Mouse (Mus musculus) heart, embryonic 12.5 days (tissue): ENCODE measurements around the gene Tent5b. TPM values are rescaled to one million over a fixed set of nuclear protein-coding genes. Genes with fewer than 3 reads are reported as not detected.

Experiments used
- ATAC-seq: fragments of 200-750 bp; cut with Nextera tagmentation; 2 replicates; pipeline ENCODE4 v1.8.0; 2017; ENCODE audit warnings: moderate TSS enrichment, moderate library complexity; ENCODE audit not compliant: insufficient number of reproducible peaks, low FRiP score
- H3K27ac ChIP-seq: fragments of 300-500 bp; sonication (generic); 2 replicates; pipeline ENCODE4 v1.5.1; 2016; ENCODE audit warnings: mild to moderate bottlenecking, moderate library complexity; ENCODE audit not compliant: poor library complexity, severe bottlenecking
- H3K27me3 ChIP-seq: fragments of 300-500 bp; sonication (generic); replicated peaks from 2 replicates; pipeline ENCODE4 v1.6.1; 2016; ENCODE audit warnings: mild to moderate bottlenecking, moderate library complexity
- H3K36me3 ChIP-seq: fragments of 300-500 bp; sonication (generic); 2 replicates; pipeline ENCODE4 v1.6.1; 2016; ENCODE audit warnings: mild to moderate bottlenecking, moderate library complexity
- H3K4me1 ChIP-seq: fragments of 300-500 bp; sonication (generic); replicated peaks from 2 replicates; pipeline ENCODE4 v1.6.1; 2016; ENCODE audit warnings: mild to moderate bottlenecking
- H3K4me2 ChIP-seq: fragments of 300-500 bp; sonication (generic); 2 replicates; pipeline ENCODE4 v1.6.1; 2016; ENCODE audit warnings: mild to moderate bottlenecking, moderate library complexity
- H3K4me3 ChIP-seq: fragments of 300-500 bp; sonication (generic); 2 replicates; pipeline ENCODE4 v1.5.1; 2016; ENCODE audit warnings: mild to moderate bottlenecking
- H3K9ac ChIP-seq: fragments of 300-500 bp; sonication (generic); 2 replicates; pipeline ENCODE4 v1.6.1; 2016; ENCODE audit warnings: mild to moderate bottlenecking, moderate library complexity
- H3K9me3 ChIP-seq: fragments of 300-500 bp; sonication (generic); replicated peaks from 2 replicates; pipeline ENCODE4 v1.6.1; 2016; ENCODE audit warnings: mild to moderate bottlenecking, moderate library complexity
- WGBS: fragments of 180-500 bp; shearing (Covaris S2); methylation state at CpG from one replicate; pipeline ENCODE4 v1.1.7; 2016; 5-methylcytosine and 5-hydroxymethylcytosine counted together
- polyA plus RNA-seq: library from polyadenylated mRNA; unstranded; fragments of >200 nt; fragmentation: Nextera tagmentation; extraction: Ambion mirVana; gene quantifications from 2 replicates; pipeline ENCODE4 v1.2.1, GENCODE M21; 2016

The Tent5b gene
- polyA plus RNA-seq, 1 experiment from 2014 or later = 0.88 TPM

- Histone ChIP-seq H3K27ac (no peak overlapping the region), H3K9ac (0 out of 2 replicates have a peak overlapping the region, but pooled peaks have one; percentile 5), H3K4me2 (no peak overlapping the region), H3K4me3 (no peak overlapping the region), H3K4me1 (0 out of 2 replicates have a peak, but pooled peaks cover 5% of the 10 kb centered on the region), H3K36me3 (peaks cover 49% of the 10 kb centered on the region), H3K9me3 (no peaks in the 10 kb centered on the region; the same call in 1 of the 2 replicates), H3K27me3 (no peaks in the 10 kb centered on the region)
- WGBS = 64% methylated on average over 16 of the region's 16 CpGs
- ATAC-seq = no peak
Observed at GRCm38 (mm10) chr4:133527788-133528187, 47.9 kb downstream of the Tent5b start.

GRCm38 (mm10) chr4:133532777-133533176, 52.8 kb downstream of the Tent5b start:
- Histone ChIP-seq H3K9ac (no peak overlapping the region), H3K4me3 (no peak overlapping the region), H3K27me3 (no peaks in the 10 kb centered on the region), H3K4me1 (0 out of 2 replicates have a peak, but pooled peaks cover 4% of the 10 kb centered on the region), H3K27ac (no peak overlapping the region), H3K36me3 (peaks cover 98% of the 10 kb centered on the region), H3K4me2 (no peak overlapping the region), H3K9me3 (no peaks in the 10 kb centered on the region)
- no peak for ATAC-seq
- WGBS = 83% methylated on average over 3 of the region's 3 CpGs

GRCm38 (mm10) chr4:133536081-133536480, 56.1 kb downstream of the Tent5b start:
- Histone ChIP-seq H3K4me1 (no peaks in the 10 kb centered on the region), H3K9ac (no peak overlapping the region), H3K27ac (no peak overlapping the region), H3K4me3 (no peak overlapping the region), H3K4me2 (no peak overlapping the region), H3K36me3 (peaks cover 99% of the 10 kb centered on the region), H3K9me3 (no peaks in the 10 kb centered on the region), H3K27me3 (no peaks in the 10 kb centered on the region)
- ATAC-seq = no peak
- 80% methylated on average over 3 of the region's 3 CpGs for WGBS

GRCm38 (mm10) chr4:133536652-133537051, 56.7 kb downstream of the Tent5b start:
- Histone ChIP-seq H3K36me3 (peaks cover 99% of the 10 kb centered on the region), H3K9me3 (no peaks in the 10 kb centered on the region), H3K27ac (no peak overlapping the region), H3K9ac (no peak overlapping the region), H3K4me1 (no peaks in the 10 kb centered on the region), H3K4me2 (no peak overlapping the region), H3K4me3 (no peak overlapping the region), H3K27me3 (no peaks in the 10 kb centered on the region)
- 88% methylated on average over 5 of the region's 5 CpGs for WGBS
- no peak for ATAC-seq

Other genes starting within 250 kb of the Tent5b start
- gene Map3k6, start 239.3 kb upstream of the Tent5b start, polyA plus RNA-seq = 2.3 and 3.2 TPM in 2 replicates
- gene Sytl1, start 217.0 kb upstream of the Tent5b start, polyA plus RNA-seq = 0.41 and 0.47 TPM in 2 replicates
- 52.4 and 55.2 TPM in 2 replicates for gene Tmem222, start 202.3 kb upstream of the Tent5b start, polyA plus RNA-seq
- gene Wdtc1, start 126.7 kb upstream of the Tent5b start, polyA plus RNA-seq = 16.1 and 17.9 TPM in 2 replicates
- 7.3 and 8.8 TPM in 2 replicates for gene Slc9a1, start 110.4 kb upstream of the Tent5b start, polyA plus RNA-seq
- gene Trnp1, start 18.4 kb downstream of the Tent5b start, polyA plus RNA-seq = 1.2 TPM in 2 replicates
- gene Kdf1, start 38.8 kb downstream of the Tent5b start, polyA plus RNA-seq = 0.42 and 0.78 TPM in 2 replicates
- gene Nudc, start 65.9 kb downstream of the Tent5b start, polyA plus RNA-seq = 261 and 273 TPM in 2 replicates
- gene Nr0b2, start 73.2 kb downstream of the Tent5b start, polyA plus RNA-seq = 9.9 and 10.5 TPM in 2 replicates
- 6.0 and 6.9 TPM in 2 replicates for gene Gpatch3, start 94.6 kb downstream of the Tent5b start, polyA plus RNA-seq
- 11.2 and 12.2 TPM in 2 replicates for gene Gpn2, start 104.2 kb downstream of the Tent5b start, polyA plus RNA-seq
- gene Sfn, start 122.0 kb downstream of the Tent5b start, polyA plus RNA-seq = 0.76 and 1.4 TPM in 2 replicates
- 3.5 and 3.9 TPM in 2 replicates for gene Zdhhc18, start 170.0 kb downstream of the Tent5b start, polyA plus RNA-seq
- gene Pigv, start 192.5 kb downstream of the Tent5b start, polyA plus RNA-seq = 15.0 and 18.4 TPM in 2 replicates